Mouse (Mus musculus) MEL (cell line): ENCODE measurements at regions not wholly inside any gene's neighbourhood (a gene's known extent, or its start where the extent isn't known, plus 50 kb on each side); places are given as distances from the start of the nearest gene placed in this dataset.

Experiments used
- DNase-seq: peaks from one replicate; pipeline ENCODE4 v3.0.0; 2011; ENCODE audit warnings: low read depth, low spot score
- H3K27ac ChIP-seq: 2 replicates; pipeline ENCODE4 v1.5.1; 2012; ENCODE audit warnings: low read depth, mild to moderate bottlenecking, control low read depth, low read length, moderate library complexity; ENCODE audit not compliant: control insufficient read depth
- H3K27me3 ChIP-seq, 2 experiments: fragments of 150-350 bp in 1 of 2; sonication (generic) in 1 of 2; 2 replicates each; pipeline ENCODE4 v1.6.1; 2012; ENCODE audit warnings: low read length in 2 of 2, mild to moderate bottlenecking in 2 of 2, improper control_type of control experiment in 1 of 2, moderate library complexity in 1 of 2; ENCODE audit not compliant: insufficient read depth in 2 of 2, control insufficient read depth in 1 of 2
- H3K36me3 ChIP-seq, 2 experiments: 2 replicates each; pipeline ENCODE4 v1.6.1; 2012 to 2014; ENCODE audit warnings: low read length in 2 of 2, improper control_type of control experiment in 1 of 2, inconsistent platforms in 1 of 2, mild to moderate bottlenecking in 1 of 2; ENCODE audit not compliant: insufficient read depth in 2 of 2, control insufficient read depth in 1 of 2
- H3K4me1 ChIP-seq, 2 experiments: fragments of 150-350 bp in 1 of 2; sonication (generic) in 1 of 2; 2 replicates each; pipeline ENCODE4 v1.6.1; 2012; ENCODE audit warnings: low read length in 2 of 2, improper control_type of control experiment in 1 of 2, mild to moderate bottlenecking in 1 of 2; ENCODE audit not compliant: insufficient read depth in 2 of 2, control insufficient read depth in 1 of 2
- H3K4me3 ChIP-seq, 2 experiments: fragments of 150-350 bp in 1 of 2; sonication (generic) in 1 of 2; 2 replicates each; pipeline ENCODE4 v1.5.1; 2012; ENCODE audit warnings: low read depth in 2 of 2, low read length in 2 of 2, mild to moderate bottlenecking in 2 of 2, moderate library complexity in 2 of 2, control low read depth in 1 of 2, improper control_type of control experiment in 1 of 2; ENCODE audit not compliant: control insufficient read depth in 1 of 2, insufficient read depth in 1 of 2
- H3K79me2 ChIP-seq: 2 replicates; pipeline ENCODE4 v1.6.1; 2012; ENCODE audit warnings: mild to moderate bottlenecking, low read length, moderate library complexity; ENCODE audit not compliant: control insufficient read depth, poor library complexity, insufficient read depth
- H3K9ac ChIP-seq: 2 replicates; pipeline ENCODE4 v1.6.1; 2012; ENCODE audit warnings: low read depth, mild to moderate bottlenecking, control low read depth, low read length, moderate library complexity; ENCODE audit not compliant: control insufficient read depth, poor library complexity, severe bottlenecking
- H3K9me3 ChIP-seq: fragments of 150-350 bp; sonication (generic); replicated peaks from 2 replicates; pipeline ENCODE4 v1.6.1; 2012; ENCODE audit warnings: mild to moderate bottlenecking, low read length, improper control_type of control experiment, moderate library complexity; ENCODE audit not compliant: insufficient read depth
- BHLHE40 ChIP-seq: IDR thresholded peaks from 2 replicates; pipeline ENCODE4 v1.6.1; 2012; ENCODE audit warnings: low read depth, mild to moderate bottlenecking, inconsistent platforms, low read length, improper control_type of control experiment, borderline replicate concordance
- CHD2 ChIP-seq: IDR thresholded peaks from 2 replicates; pipeline ENCODE4 v1.6.1; 2011; ENCODE audit warnings: low read length, improper control_type of control experiment
- CTCF ChIP-seq, 3 experiments: IDR thresholded peaks in 2 of 3; conservative IDR thresholded peaks in 1 of 3; 2 replicates each; pipeline ENCODE4 v1.5.1; 2011 to 2012; ENCODE audit warnings: low read length in 3 of 3, low read depth in 2 of 3, mild to moderate bottlenecking in 2 of 3, improper control_type of control experiment in 1 of 3, inconsistent platforms in 1 of 3, mixed read lengths in 1 of 3, moderate library complexity in 1 of 3; ENCODE audit not compliant: control insufficient read depth in 1 of 3, insufficient read depth in 1 of 3, poor library complexity in 1 of 3, severe bottlenecking in 1 of 3
- E2F4 ChIP-seq: IDR thresholded peaks from 2 replicates; pipeline ENCODE4 v1.6.1; 2011; ENCODE audit warnings: low read depth, low read length, improper control_type of control experiment, borderline replicate concordance
- ELF1 ChIP-seq: IDR thresholded peaks from 2 replicates; pipeline ENCODE4 v1.6.1; 2014; ENCODE audit warnings: low read depth, mild to moderate bottlenecking, inconsistent platforms, low read length, improper control_type of control experiment, moderate library complexity
- EP300 ChIP-seq, 2 experiments: IDR thresholded peaks; 2 replicates each; pipeline ENCODE4 v1.6.1; 2011; ENCODE audit warnings: improper control_type of control experiment in 2 of 2, low read length in 2 of 2, low read depth in 1 of 2, mild to moderate bottlenecking in 1 of 2
- HCFC1 ChIP-seq: IDR thresholded peaks from 2 replicates; pipeline ENCODE4 v1.6.1; 2012; ENCODE audit warnings: low read depth, mild to moderate bottlenecking, inconsistent platforms, low read length, improper control_type of control experiment, moderate library complexity
- JUND ChIP-seq: IDR thresholded peaks from 2 replicates; pipeline ENCODE4 v1.6.1; 2011; ENCODE audit warnings: low read depth, mild to moderate bottlenecking, improper control_type of control experiment, low read length
- KAT2A ChIP-seq: conservative IDR thresholded peaks from 2 replicates; pipeline ENCODE4 v1.6.1; 2012; ENCODE audit warnings: low read depth, low read length, improper control_type of control experiment, inconsistent platforms
- MAX ChIP-seq: IDR thresholded peaks from 2 replicates; pipeline ENCODE4 v1.6.1; 2011; ENCODE audit warnings: low read length, improper control_type of control experiment
- MAZ ChIP-seq: IDR thresholded peaks from 2 replicates; pipeline ENCODE4 v1.6.1; 2012; ENCODE audit warnings: low read depth, mild to moderate bottlenecking, inconsistent platforms, low read length, improper control_type of control experiment
- MEF2A ChIP-seq: IDR thresholded peaks from 2 replicates; pipeline ENCODE4 v1.6.1; 2014; ENCODE audit warnings: low read depth, mild to moderate bottlenecking, inconsistent platforms, low read length, improper control_type of control experiment; ENCODE audit not compliant: poor library complexity, insufficient replicate concordance, severe bottlenecking; ENCODE audit errors: extremely low read depth
- MYB ChIP-seq: IDR thresholded peaks from 2 replicates; pipeline ENCODE4 v1.6.1; 2011; ENCODE audit warnings: mild to moderate bottlenecking, low read depth, low read length, improper control_type of control experiment
- MYC ChIP-seq: IDR thresholded peaks from 2 replicates; pipeline ENCODE4 v1.6.1; 2011; ENCODE audit warnings: low read depth, mild to moderate bottlenecking, low read length, improper control_type of control experiment, moderate library complexity
- NELFE ChIP-seq: IDR thresholded peaks from 2 replicates; pipeline ENCODE4 v1.6.1; 2011; ENCODE audit warnings: low read depth, low read length, improper control_type of control experiment
- POLR2A ChIP-seq, 2 experiments: IDR thresholded peaks; 2 replicates each; pipeline ENCODE4 v1.6.1; 2011 to 2012; ENCODE audit warnings: low read length in 2 of 2, mild to moderate bottlenecking in 2 of 2, control low read depth in 1 of 2, improper control_type of control experiment in 1 of 2, low read depth in 1 of 2, moderate library complexity in 1 of 2; ENCODE audit not compliant: control insufficient read depth in 1 of 2, insufficient read depth in 1 of 2, poor library complexity in 1 of 2
- POLR2AphosphoS5 ChIP-seq: IDR thresholded peaks from 2 replicates; pipeline ENCODE4 v1.6.1; 2012; ENCODE audit warnings: low read depth, borderline replicate concordance, mild to moderate bottlenecking, inconsistent platforms, low read length, moderate library complexity, mixed read lengths
- RAD21 ChIP-seq: IDR thresholded peaks from 2 replicates; pipeline ENCODE4 v1.6.1; 2011; ENCODE audit warnings: mild to moderate bottlenecking, low read depth, low read length, improper control_type of control experiment
- RCOR1 ChIP-seq: IDR thresholded peaks from 2 replicates; pipeline ENCODE4 v1.6.1; 2012; ENCODE audit warnings: low read depth, mild to moderate bottlenecking, inconsistent platforms, low read length, improper control_type of control experiment
- SIN3A ChIP-seq: IDR thresholded peaks from 2 replicates; pipeline ENCODE4 v1.6.1; 2012; ENCODE audit warnings: low read length, improper control_type of control experiment, inconsistent platforms
- TAL1 ChIP-seq: IDR thresholded peaks from 2 replicates; pipeline ENCODE4 v1.6.1; 2012; ENCODE audit warnings: mild to moderate bottlenecking, inconsistent platforms, low read length, moderate library complexity, mixed read lengths
- TBP ChIP-seq: IDR thresholded peaks from 2 replicates; pipeline ENCODE4 v1.8.0; 2011; ENCODE audit warnings: low read depth, low read length, improper control_type of control experiment
- TCF12 ChIP-seq: IDR thresholded peaks from 2 replicates; pipeline ENCODE4 v1.6.1; 2014; ENCODE audit warnings: low read depth, mild to moderate bottlenecking, inconsistent platforms, low read length, improper control_type of control experiment, moderate library complexity
- UBTF ChIP-seq: IDR thresholded peaks from 2 replicates; pipeline ENCODE4 v1.6.1; 2012; ENCODE audit warnings: low read depth, mild to moderate bottlenecking, inconsistent platforms, low read length, improper control_type of control experiment, moderate library complexity, borderline replicate concordance; ENCODE audit not compliant: insufficient read depth
- USF1 ChIP-seq: IDR thresholded peaks from 2 replicates; pipeline ENCODE4 v1.6.1; 2014; ENCODE audit warnings: low read depth, mild to moderate bottlenecking, inconsistent platforms, low read length, improper control_type of control experiment, moderate library complexity
- USF2 ChIP-seq, 2 experiments: IDR thresholded peaks; 2 replicates each; pipeline ENCODE4 v1.6.1; 2011 to 2012; ENCODE audit warnings: improper control_type of control experiment in 2 of 2, low read length in 2 of 2, borderline replicate concordance in 1 of 2, inconsistent platforms in 1 of 2, low read depth in 1 of 2, mild to moderate bottlenecking in 1 of 2; ENCODE audit not compliant: insufficient read depth in 1 of 2
- ZC3H11A ChIP-seq: IDR thresholded peaks from 2 replicates; pipeline ENCODE4 v1.6.1; 2012; ENCODE audit warnings: low read depth, mild to moderate bottlenecking, inconsistent platforms, low read length, improper control_type of control experiment
- ZKSCAN1 ChIP-seq: IDR thresholded peaks from 2 replicates; pipeline ENCODE4 v1.6.1; 2012; ENCODE audit warnings: low read depth, mild to moderate bottlenecking, inconsistent platforms, low read length, improper control_type of control experiment, moderate library complexity
- ZMIZ1 ChIP-seq: IDR thresholded peaks from 2 replicates; pipeline ENCODE4 v1.6.1; 2012; ENCODE audit warnings: low read depth, mild to moderate bottlenecking, inconsistent platforms, low read length, improper control_type of control experiment, moderate library complexity
- ZNF384 ChIP-seq: IDR thresholded peaks from 2 replicates; pipeline ENCODE4 v1.6.1; 2012; ENCODE audit warnings: low read depth, mild to moderate bottlenecking, inconsistent platforms, low read length, improper control_type of control experiment

GRCm38 (mm10) chr7:40766142-40766541 is 132.0 kb upstream of the Vstm2b start:
- Histone ChIP-seq H3K27ac (no peak overlapping the region), H3K36me3 (no peaks in the 10 kb centered on the region)
- TF ChIP-seq RAD21: no peak
- TF ChIP-seq CHD2: no peak
- TF ChIP-seq MAX: no peak
- TF ChIP-seq CTCF (IDR thresholded peaks at IDR 0.05 in 2 of 3, conservative IDR thresholded peaks at IDR 0.05 in 1 of 3; ENCODE audit: control insufficient read depth in 1 of 3, insufficient read depth in 1 of 3, low read depth in 2 of 3, low read length in 3 of 3, poor library complexity in 1 of 3, severe bottlenecking in 1 of 3): no peak
- no peak for TF ChIP-seq EP300 (IDR thresholded peaks at IDR 0.05; ENCODE audit: low read depth in 1 of 2, low read length in 2 of 2)
- TF ChIP-seq HCFC1: no peak
- no peak for TF ChIP-seq ZKSCAN1
- TF ChIP-seq MYB: no peak
- TF ChIP-seq NELFE: no peak
- no peak for TF ChIP-seq UBTF
- no peak for TF ChIP-seq RCOR1
- TF ChIP-seq POLR2A (IDR thresholded peaks at IDR 0.05; ENCODE audit: control insufficient read depth in 1 of 2, insufficient read depth in 1 of 2, low read depth in 1 of 2, low read length in 2 of 2, poor library complexity in 1 of 2): no peak
- no peak for TF ChIP-seq TCF12
- no peak for TF ChIP-seq MYC
- TF ChIP-seq MAZ: no peak
- TF ChIP-seq TAL1: no peak
- TF ChIP-seq USF2 (IDR thresholded peaks at IDR 0.05; ENCODE audit: borderline replicate concordance in 1 of 2, insufficient read depth in 1 of 2, low read depth in 1 of 2, low read length in 2 of 2): no peak
- no peak for TF ChIP-seq KAT2A
- no peak for TF ChIP-seq JUND
- TF ChIP-seq, all 39 proteins: peak for 0
- H3K9me3 ChIP-seq: no peaks in the 10 kb centered on the region
- no peaks in the 10 kb centered on the region for H3K4me1 ChIP-seq
- H3K27me3 ChIP-seq: no peaks in the 10 kb centered on the region
- no peaks in the 10 kb centered on the region for H3K79me2 ChIP-seq
- no peak overlapping the region for H3K9ac ChIP-seq
- no peak for DNase-seq
- no peak overlapping the region for H3K4me3 ChIP-seq

GRCm38 (mm10) chr7:40776220-40776619 is 121.9 kb upstream of the Vstm2b start:
- no peaks in the 10 kb centered on the region for H3K9me3 ChIP-seq
- no peaks in the 10 kb centered on the region for H3K36me3 ChIP-seq
- no peaks in the 10 kb centered on the region for H3K79me2 ChIP-seq
- DNase-seq: no peak
- no peak overlapping the region for H3K9ac ChIP-seq
- TF ChIP-seq ZC3H11A: no peak
- TF ChIP-seq ZMIZ1: no peak
- TF ChIP-seq ELF1: no peak
- TF ChIP-seq USF2 (IDR thresholded peaks at IDR 0.05; ENCODE audit: borderline replicate concordance in 1 of 2, insufficient read depth in 1 of 2, low read depth in 1 of 2, low read length in 2 of 2): no peak
- no peak for TF ChIP-seq SIN3A
- TF ChIP-seq TCF12: no peak
- no peak for TF ChIP-seq EP300 (IDR thresholded peaks at IDR 0.05; ENCODE audit: low read depth in 1 of 2, low read length in 2 of 2)
- no peak for TF ChIP-seq MYB
- TF ChIP-seq JUND: no peak
- no peak for TF ChIP-seq CHD2
- TF ChIP-seq CTCF (IDR thresholded peaks at IDR 0.05 in 2 of 3, conservative IDR thresholded peaks at IDR 0.05 in 1 of 3; ENCODE audit: control insufficient read depth in 1 of 3, insufficient read depth in 1 of 3, low read depth in 2 of 3, low read length in 3 of 3, poor library complexity in 1 of 3, severe bottlenecking in 1 of 3): no peak
- no peak for TF ChIP-seq ZKSCAN1
- no peak for TF ChIP-seq USF1
- TF ChIP-seq TBP: no peak
- no peak for TF ChIP-seq ZNF384
- no peak for TF ChIP-seq BHLHE40
- TF ChIP-seq POLR2AphosphoS5: no peak
- TF ChIP-seq MAZ: no peak
- no peak for TF ChIP-seq E2F4
- TF ChIP-seq MEF2A: no peak
- TF ChIP-seq, all 39 proteins: peak for 0
- no peak overlapping the region for H3K4me3 ChIP-seq
- H3K27me3 ChIP-seq: no peaks in the 10 kb centered on the region
- H3K4me1 ChIP-seq: no peaks in the 10 kb centered on the region
- H3K27ac ChIP-seq: no peak overlapping the region
